Mouse (Mus musculus): ENCODE results near the gene Slc22a19.
"Not testable (repeated sequence)": the region's sequence is repeated elsewhere in the genome, so short reads cannot be mapped to it uniquely, and the experiment has no call there.

Gene Slc22a19

GRCm38 (mm10) chr19:7711148-7711547 lies at the start of gene Slc22a19:
Gene Slc22a19 (minus strand): TSS chr19:7711310.
- no peak for DNase-seq

DNA sequence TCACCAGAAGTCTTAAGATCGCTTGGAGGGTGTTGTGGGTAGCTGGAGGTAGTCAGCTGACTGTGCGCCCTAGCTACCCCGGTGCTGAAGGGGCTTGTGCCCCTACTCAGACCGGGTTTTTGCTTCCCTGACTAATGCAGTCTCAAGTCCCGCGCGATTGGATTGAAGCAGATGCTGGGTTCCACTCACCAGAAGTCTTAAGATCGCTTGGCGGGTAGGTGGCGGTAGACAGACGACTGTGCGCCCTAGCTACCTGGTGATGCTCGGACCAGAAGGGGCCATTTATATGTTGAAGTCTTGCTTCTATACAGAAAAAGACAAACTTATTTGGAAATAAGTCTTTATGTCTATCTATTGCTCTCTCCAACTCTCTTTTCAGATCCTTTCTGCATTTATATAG lies 42.3 kb upstream of the Slc22a19 start:
- not testable (repeated sequence) for DNase-seq

DNA sequence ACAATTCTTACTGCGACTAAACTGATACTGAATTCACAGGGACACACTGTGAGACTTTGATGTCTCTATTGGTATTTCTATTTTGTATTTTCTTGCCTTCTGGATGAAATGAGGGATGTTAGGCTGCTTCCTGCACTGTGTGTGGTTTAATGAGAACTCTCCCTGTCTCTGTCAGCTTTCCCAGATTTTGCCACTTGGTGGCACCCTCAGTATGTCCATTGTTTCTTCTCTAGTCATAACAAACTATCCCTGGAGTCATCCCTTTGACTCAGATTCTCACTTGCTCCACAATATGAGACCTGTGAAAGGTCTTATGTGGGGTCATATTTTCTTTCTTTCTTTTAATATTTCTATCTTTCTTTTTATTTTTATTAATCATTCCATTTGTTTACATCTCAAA lies 18.4 kb upstream of the Slc22a19 start:
- DNase-seq, result no peak

- not testable (repeated sequence) for DNase-seq
These were observed 18.0 kb downstream of the Slc22a19 start for GRCm38 (mm10) chr19:7693104-7693503.

GRCm38 (mm10) chr19:7691259-7691658 lies 19.9 kb downstream of the Slc22a19 start:
- DNase-seq, result no peak

DNA sequence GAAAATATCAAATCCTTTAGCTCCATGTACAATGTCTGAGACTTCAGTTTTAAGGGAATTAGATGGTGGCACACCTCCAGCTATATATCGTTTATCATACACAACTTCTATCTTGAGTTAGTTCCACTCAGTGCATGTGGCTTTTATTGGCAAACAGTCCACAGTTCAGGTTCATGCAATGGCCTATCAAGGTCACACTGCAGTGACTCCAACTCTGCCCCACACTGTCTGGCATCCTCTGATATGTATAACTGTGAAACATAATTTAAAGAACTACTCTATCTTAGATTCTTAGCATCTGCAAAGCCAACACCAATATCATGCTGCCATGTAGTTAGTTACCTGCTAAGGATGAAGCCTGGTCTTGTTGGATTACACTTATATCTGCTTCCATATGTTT lies 23.1 kb downstream of the Slc22a19 start:
- no peak for DNase-seq

- no peak for DNase-seq
These were observed 39.1 kb downstream of the Slc22a19 start for GRCm38 (mm10) chr19:7672033-7672432.

DNA sequence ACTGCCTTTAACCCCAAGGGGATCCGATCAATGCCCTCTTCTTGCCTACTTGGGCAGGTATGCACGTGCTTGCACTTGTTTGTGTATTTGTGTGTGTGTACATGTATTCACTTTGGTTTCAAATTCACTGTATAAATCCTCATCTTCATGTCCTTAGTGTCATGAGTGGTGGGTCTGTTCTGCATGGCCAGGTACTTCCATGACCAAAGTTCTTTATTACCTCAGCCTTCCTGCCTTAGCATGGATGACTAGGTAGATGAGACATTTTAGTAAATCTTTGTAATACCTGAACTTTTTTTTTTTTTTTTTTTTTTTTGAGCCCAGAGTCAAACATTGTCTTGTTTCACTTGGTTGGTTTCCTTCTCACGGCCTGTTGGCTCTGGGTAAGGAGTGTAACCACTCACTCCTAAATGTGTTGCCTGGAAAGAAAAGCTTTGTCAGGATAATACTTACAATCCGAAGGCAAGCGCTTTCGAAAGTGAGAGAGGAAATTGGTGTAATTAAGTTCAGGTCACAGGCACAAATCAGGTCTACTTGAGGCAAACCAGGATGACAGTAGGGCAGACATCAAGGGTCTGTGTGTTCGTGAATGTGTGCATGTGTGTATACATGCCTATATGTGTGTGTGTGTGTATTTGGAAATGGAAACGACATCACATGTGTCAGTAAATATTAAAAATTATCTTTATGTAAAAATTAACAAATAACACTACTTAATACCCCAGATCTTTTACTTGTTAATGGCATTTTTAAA lies 62.0 kb downstream of the Slc22a19 start:
- no peak for DNase-seq

GRCm38 (mm10) chr19:7633786-7634185 lies 77.3 kb downstream of the Slc22a19 start:
- DNase-seq, result no peak

DNA sequence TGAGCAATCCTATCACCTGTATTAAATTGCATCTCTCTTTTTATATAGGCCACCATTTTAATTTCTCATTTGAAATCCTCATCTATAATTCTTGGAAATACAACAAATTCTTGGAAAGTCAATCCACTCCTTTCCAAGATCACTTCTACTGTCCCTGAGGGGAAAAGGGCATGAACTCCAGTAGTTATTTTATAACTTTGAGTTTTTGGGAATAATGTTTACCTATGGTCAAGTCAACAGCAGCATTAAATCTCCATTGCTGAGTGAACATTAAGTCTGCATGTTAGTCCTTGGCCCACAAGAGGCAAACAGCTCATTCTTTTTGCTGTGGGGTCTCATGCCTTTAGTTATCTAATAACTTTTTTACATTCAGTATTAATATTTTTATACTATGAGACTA lies 78.1 kb downstream of the Slc22a19 start:
- no peak for DNase-seq

Measured in retina, postnatal 1 day (tissue).